Mouse (Mus musculus): ENCODE data around the gene Pdzph1.
A peak's percentile ranks its signal among the peaks of the same experiment; 100 is the strongest.

Pdzph1 gene

DNA sequence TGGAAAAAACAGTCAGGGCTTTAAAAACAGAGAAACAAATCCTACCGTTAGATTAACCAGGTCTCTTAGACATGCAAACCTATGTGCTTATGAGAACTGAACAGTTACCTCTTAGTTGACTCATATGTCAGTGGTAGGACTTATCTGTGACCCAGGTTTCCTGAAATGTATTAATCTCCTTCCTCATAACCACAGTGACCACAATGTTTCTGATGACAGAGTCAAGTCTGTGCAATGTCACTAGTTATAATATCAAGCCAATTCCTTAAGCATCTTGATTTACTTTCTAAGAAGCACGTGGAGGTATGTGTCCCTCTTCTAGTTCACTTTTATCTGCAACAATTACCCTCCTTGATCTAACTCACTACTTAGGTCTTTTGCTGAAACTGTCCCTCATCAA is 68.4 kb downstream of the Pdzph1 start:
- DNase-seq (ENCODE audit: low read depth, low spot score), result no peak

DNA sequence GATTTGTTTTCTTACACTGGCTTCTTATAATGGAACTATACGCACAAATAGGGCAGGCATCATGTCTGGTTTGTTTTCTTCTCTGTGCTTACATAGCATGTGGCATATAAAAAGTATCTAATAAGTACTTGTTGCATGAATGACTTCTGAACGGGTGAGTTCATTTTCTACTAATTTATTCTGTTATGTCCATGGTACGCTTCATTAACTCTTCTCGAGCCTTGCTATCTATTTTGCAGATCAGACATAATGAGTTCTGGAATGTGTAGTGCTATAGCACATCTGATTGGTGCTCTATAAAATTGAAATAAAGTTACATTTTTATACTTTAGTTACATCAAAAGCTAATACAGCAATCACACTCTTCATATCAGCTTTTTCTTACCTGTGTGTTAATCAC is 71.2 kb downstream of the Pdzph1 start:
- DNase-seq (ENCODE audit: low read depth, low spot score), result no peak

DNA sequence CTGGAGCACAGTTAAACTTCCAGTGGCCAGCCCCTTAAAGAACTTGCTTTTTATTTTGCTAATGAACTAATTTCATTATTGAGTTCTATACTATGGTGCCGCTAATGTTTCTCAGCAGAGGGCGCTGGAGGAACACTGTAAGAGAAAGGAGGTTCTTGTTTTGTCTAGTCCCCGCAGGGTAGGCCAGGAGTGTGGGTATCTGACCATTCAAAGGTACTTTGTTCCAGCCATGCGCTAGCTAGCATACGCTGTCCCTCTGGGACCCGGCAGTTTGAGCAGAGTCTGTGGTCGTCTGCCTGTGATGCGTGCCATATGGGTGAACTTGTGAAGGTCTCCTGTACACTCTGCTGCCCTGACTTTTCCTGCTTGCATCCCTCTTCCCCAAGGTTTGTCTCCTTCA is 72.1 kb downstream of the Pdzph1 start:
- peak; percentile 34 for DNase-seq (ENCODE audit: low read depth, low spot score)

DNA sequence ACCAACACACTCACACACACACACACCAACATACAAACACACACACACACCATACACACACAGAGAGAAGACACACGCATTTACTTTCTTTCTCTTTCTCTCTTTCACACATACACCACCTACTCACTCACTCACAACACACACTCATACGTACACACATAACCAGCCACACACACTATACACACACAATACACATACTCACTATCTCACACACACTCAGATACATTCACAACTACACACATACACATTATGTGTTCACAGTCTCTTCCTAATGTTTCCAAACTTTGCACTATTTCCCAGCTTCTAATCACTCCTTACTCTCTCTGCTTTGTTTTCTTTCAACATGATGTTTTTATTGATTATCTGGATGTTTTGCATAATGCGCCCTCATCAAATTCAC is 72.6 kb downstream of the Pdzph1 start:
- DNase-seq (ENCODE audit: low read depth, low spot score), result no peak

DNA sequence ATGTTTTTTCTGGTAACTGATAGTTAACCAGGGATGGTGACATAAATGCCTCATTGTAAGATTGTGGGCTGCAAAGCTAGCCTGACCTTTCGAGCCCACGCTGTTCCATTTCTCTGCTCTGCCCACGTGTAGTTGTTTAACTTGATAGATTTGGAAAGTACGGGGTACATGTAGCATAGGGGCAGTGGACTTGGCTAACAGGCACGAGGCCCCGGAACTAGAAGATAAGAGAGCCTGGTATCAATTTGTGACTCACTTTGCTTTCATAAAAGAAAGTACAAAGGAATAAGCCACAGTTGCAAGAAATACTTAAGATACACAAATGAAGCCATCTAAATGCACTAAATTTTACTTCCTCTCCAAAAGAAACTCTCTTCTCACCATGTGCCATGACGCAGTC is 79.6 kb downstream of the Pdzph1 start:
- no peak for DNase-seq (ENCODE audit: low read depth, low spot score)

DNA sequence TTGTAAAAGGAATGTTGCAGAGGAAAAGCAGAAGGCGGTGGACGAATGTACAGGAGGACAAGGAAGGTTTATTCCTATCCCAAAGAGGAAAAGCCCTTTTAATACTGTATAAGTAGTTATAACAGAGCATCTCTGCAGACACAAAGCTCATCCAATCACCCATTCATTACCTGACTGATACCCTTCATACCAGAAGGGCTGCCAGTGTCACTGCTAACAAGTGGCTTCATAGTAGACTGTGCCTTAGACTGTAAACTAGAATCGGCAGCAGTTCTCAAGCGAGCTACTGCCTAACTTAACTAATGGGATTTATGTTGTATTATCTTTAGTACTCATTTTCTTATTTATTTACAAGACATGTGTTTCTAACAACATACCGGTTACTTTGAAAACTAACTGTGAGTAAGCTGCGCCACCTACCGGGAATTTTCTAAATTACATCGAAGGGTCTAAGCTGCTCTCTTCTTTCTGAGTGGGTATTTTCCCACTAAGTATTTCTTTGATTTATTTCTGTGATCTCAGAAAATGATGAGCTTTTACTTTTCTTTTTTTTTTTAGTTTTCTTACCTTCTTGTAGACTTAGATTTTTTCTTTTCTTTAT is 82.0 kb downstream of the Pdzph1 start:
- peak; percentile 41 for DNase-seq (ENCODE audit: low read depth, low spot score)

DNA sequence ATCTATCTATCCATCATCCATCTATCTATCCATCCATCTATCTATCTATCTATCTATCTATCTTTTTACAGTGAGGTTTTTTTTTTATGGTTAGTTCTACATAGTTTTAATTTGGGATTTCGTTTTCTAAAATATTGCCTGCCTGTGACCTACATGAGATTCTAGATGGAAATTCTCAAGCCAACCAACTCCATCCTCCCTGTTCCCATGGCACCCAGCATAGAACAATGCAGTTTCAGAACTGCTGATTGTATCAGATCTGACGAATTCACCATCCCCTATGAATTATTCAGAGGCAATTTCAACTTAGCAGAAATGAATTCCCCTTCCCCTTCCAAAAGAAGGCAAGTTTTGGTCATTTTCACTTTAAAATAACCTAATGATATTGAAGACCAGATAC is 85.2 kb downstream of the Pdzph1 start:
- DNase-seq (ENCODE audit: low read depth, low spot score), result no peak

DNA sequence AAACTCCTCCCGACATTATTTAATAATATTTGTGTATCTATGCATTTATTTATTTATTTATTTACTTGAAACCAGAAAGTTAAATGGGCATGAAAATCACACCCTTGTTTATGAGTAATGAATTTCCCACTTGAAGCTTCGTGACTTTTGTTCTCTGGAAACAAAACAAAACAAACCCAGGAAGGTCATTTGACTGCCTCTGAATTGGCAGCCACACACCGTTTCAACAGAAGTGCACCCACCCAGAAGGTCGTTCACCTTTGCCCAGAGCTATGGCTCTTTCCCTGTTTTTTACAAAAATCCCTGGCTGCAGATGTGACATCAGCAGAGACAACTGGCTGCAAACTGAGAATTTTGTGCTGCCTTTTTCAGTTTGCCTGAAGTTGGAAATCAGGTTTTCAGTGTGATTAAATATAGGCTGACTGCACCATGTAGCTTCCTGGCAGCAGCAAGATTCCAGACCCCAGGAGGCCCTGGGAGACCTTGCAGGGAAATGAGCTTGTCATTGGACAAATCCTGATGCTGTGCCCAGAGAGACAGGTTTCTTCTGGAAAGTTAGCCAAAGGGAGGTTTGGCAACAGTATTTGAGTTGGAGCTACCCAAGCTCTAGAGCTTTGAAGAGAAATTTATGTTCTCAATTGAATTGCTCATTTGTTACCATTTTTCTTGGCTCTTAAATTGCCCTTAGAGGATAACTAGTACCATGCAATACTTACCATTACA is 99.5 kb downstream of the Pdzph1 start:
- DNase-seq (ENCODE audit: low read depth, low spot score), result no peak

DNA sequence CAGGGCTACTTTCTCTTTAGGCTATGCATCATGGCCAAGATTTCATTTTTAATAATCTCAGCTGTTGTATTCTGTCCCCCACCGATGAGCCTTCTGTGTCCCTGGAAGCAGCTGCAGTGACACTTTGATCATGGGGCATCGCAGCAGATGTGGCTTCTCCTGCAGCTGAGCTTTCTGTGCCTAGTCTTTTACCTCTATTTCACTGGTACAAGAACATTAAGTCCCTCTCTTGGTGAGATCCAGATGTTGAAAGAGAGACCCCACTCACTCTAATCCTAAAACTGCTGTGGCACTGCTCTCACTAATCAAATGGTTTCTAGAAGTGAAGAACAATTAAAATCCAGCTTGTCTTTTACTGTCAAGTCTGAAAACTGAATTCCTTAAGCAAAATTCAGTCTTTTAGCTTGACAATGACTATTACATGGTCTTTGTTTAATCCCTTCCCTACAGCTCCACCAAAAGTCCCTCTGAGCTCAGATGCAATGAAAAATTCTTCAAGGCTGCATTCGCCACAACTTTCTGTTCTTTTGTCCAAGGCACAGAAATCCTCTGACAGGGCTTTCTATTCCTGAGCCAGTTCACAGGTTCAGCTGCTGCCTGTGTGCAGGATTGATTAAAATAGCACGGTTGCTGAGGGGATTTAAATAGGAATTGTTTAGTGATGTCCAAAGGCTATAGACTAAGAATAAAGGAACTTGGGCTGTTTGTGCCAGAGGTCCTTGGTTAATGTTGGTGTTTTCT is 101.1 kb downstream of the Pdzph1 start:
- DNase-seq (ENCODE audit: low read depth, low spot score), result no peak

DNA sequence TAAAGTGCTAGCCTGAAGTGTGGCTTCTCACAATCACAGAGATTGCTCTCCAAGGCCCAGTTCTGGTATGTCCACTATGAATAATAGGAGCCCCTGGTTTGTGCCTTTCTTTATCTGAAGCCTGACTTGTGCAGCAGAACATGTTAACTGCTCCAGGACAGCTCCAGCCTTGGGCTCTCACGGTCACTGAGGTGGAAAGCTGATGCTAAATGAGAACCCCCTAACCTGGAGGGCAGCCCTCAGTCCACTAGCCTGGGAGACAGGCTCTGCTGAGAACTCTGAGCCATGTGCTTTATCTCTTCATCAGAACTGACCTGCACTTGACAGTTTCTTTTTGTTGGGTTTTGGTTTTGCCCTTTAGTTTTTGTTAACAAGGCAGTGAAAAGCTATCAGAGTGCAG is 106.8 kb downstream of the Pdzph1 start:
- DNase-seq (ENCODE audit: low read depth, low spot score), result no peak

DNA sequence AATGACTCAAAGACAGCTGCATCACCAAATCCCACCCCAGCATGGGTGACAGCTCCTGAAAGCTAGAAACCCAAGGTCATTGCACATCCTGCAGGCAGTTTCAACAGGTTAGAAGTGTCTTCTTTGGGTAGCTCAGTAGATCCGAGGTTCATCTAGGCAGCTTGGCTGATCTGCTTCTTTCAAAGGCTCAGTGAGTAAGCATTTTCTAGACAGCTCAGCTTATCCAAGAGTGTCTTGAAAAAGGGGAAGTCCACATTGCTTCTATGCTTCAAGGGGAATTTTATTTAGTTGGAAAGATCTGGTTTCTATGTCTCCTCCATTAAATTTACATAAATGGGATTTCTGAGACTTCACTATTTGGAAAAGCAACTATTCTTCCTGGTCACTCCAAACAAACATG is 117.8 kb downstream of the Pdzph1 start:
- no peak for DNase-seq (ENCODE audit: low read depth, low spot score)

DNA sequence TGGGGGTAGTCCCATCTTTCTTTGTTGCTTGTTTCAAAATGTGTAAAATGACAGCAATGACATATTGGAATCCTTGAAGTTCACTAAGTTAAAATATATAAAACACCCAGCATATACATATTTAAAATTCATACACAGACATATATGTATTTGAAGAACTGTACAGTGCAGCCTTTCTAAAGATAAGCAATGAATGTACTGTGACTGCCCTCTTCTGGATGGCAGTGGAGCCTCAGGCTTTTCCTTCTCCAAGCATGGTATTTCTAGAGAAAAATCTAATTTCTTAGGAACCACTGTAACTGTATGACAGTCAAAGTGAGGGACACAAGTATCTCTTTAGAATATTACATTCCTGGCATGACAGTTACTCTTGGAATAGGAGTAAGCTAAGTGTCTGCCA is 120.4 kb downstream of the Pdzph1 start:
- no peak for DNase-seq (ENCODE audit: low read depth, low spot score)
